Mouse (Mus musculus): Measurements from ENCODE around the gene Ogn.

DNA sequence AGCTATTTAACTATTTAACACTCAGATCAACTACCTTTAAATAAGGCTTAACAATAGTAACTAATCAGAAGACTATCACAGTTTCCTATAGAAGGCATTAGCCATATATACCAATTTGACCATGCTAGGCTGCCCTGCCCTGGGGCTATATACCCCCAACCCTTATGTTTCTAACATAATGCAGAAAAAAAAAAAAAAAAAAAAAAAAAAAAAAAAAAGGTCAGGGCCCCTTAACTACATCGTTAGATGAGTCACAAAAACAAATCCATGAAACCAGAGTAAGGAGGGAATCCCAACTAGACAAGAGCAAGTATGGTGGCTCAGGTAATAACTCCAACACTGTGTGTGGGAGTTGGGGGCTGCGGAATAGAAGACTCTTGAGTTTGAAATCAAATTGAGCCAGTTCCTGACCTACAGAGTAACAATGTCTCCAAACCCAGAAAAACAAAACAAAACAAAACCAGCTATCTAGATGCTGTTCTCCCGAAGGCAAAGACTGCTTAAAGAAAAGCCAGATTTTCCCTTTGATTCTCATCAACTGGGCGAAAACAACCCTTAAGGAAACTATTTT is 44.0 kb downstream of the Ogn start:
- TF ChIP-seq GATA1 (IDR thresholded peaks at IDR 0.05; ENCODE audit: low read length), result no peak
- TF ChIP-seq TAL1 (IDR thresholded peaks at IDR 0.05; ENCODE audit: low read length), result no peak

All from erythroblast, embryonic 14.5 days (primary cell).